Mouse (Mus musculus): ENCODE results near the gene Rem2. TPM values are rescaled to one million over a fixed set of nuclear protein-coding genes. Genes with fewer than 3 reads are reported as not detected.

Rem2 gene
- polyA plus RNA-seq, 1 experiment from 2014 or later, result 6.9 TPM

DNA sequence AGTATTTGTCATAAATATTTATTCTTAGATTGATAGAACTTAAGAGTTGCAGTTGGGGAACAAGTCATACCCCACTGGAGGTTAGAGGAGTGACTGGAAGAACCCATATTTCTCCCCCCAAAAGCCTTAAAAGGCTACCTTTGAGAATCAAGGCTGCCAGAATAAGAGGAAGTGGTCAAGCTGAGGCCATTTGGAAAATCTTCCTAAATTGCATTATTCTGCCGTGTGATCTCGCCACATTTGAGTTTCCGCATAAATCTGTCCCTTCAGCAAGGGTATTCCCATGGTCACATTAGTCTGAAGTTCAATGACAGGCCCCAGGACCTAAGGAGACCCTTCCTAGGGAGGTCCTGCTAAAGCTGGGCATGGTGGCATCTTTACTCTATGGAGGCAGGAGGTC lies 33.4 kb upstream of the Rem2 start:
- H3K9me3 ChIP-seq (ENCODE audit: control insufficient read depth, low read length), result no peaks in the 10 kb centered on the region
- no peak overlapping the region for H3K27ac ChIP-seq (ENCODE audit: low read depth, low read length)
- no peaks in the 10 kb centered on the region for H3K4me1 ChIP-seq (ENCODE audit: control insufficient read depth, insufficient read depth, low read length)
- WGBS, result 83% methylated on average over 3 of the region's 3 CpGs
- no peaks in the 10 kb centered on the region for H3K27me3 ChIP-seq (ENCODE audit: control insufficient read depth, insufficient read depth, low read length)
- H3K4me3 ChIP-seq (ENCODE audit: low read length), result no peak overlapping the region
- no peak for ATAC-seq (ENCODE audit: low FRiP score, low TSS enrichment)
- H3K9ac ChIP-seq (ENCODE audit: low read depth, low read length), result no peak overlapping the region
- no peak overlapping the region for H3K4me2 ChIP-seq (replicated peaks; ENCODE audit: low read depth, low read length)
- H3K36me3 ChIP-seq (ENCODE audit: control insufficient read depth, insufficient read depth, low read length), result peaks cover 42% of the 10 kb centered on the region

DNA sequence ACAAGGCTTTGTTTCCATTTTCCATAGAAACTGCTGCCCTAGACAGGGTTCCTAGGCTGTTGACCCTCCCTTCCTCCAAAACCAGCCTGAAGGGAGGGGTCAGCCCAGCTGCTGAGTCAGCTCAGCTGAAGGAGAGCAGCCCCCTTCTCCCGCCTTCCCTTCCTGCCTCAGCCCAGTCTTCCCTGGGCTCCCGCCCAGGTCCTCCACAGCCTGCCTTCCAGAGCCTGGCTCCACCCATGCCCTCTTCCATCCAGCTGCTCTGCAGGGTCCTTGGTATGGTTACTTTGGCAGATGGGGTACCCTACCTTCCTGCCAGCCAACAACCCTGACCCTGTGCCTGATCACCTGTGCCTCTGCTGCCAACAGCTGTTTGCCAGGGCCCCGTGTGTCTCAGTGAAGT lies 32.7 kb upstream of the Rem2 start:
- H3K27ac ChIP-seq (ENCODE audit: low read depth, low read length), result peak overlapping the region; percentile 44; the same call in 1 of the 2 replicates
- no peak overlapping the region for H3K4me3 ChIP-seq (ENCODE audit: low read length)
- no peak overlapping the region for H3K9ac ChIP-seq (ENCODE audit: low read depth, low read length)
- 25% methylated on average over 3 of the region's 3 CpGs for WGBS
- H3K9me3 ChIP-seq (ENCODE audit: control insufficient read depth, low read length), result no peaks in the 10 kb centered on the region
- H3K36me3 ChIP-seq (ENCODE audit: control insufficient read depth, insufficient read depth, low read length), result peaks cover 38% of the 10 kb centered on the region
- no peaks in the 10 kb centered on the region for H3K4me1 ChIP-seq (ENCODE audit: control insufficient read depth, insufficient read depth, low read length)
- H3K4me2 ChIP-seq (replicated peaks; ENCODE audit: low read depth, low read length), result no peak overlapping the region
- peak; percentile 76 for ATAC-seq (ENCODE audit: low FRiP score, low TSS enrichment)
- no peaks in the 10 kb centered on the region for H3K27me3 ChIP-seq (ENCODE audit: control insufficient read depth, insufficient read depth, low read length)

DNA sequence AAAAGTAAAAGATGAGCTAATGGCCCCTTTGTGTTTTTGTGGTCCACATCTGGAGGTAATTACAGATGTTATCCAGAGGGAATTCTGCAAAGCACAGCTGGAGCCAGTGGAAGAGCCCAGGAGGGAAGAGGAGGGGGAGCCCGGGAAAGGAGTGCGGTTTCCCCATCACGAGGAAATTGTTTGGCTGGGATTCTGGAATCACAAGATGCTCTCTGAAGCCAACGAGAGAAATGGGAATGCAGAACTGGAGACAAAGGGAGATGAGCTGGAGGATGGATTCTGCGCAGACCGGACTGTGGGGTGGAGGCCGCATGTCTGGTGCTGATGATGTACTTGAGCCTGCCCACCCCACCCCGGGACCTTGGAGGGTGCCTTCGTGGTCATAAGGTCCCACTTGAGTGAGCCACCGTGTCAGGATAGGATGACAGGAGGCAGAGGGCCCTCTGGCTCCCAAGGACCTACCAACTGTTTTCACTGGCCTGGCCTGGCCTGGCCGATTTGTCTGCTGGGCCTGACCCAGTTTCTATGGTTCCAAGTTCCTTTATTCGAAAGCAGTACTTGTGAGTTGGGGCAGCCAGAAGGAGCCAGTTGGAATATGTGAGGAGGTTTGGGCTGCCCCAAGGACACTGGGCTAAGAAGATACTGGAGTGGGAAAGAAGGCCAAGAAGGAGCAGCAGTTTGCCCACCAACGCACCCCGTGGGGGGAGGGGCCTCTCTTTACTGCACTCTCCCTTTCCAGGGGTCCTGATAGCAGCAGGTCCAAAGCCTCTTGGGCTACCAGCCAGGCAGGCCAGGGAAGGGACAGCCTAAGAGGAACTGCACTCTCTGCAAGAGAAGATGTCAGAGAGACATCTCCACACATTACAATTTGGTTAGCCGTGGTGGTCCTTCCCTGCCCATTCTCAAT lies 31.9 kb upstream of the Rem2 start:
- Histone ChIP-seq H3K4me1 (ENCODE audit: control insufficient read depth, insufficient read depth, low read length) (no peaks in the 10 kb centered on the region), H3K27me3 (ENCODE audit: control insufficient read depth, insufficient read depth, low read length) (no peaks in the 10 kb centered on the region), H3K4me2 (replicated peaks; ENCODE audit: low read depth, low read length) (no peak overlapping the region), H3K9me3 (ENCODE audit: control insufficient read depth, low read length) (no peaks in the 10 kb centered on the region), H3K9ac (ENCODE audit: low read depth, low read length) (no peak overlapping the region), H3K36me3 (ENCODE audit: control insufficient read depth, insufficient read depth, low read length) (peaks cover 30% of the 10 kb centered on the region), H3K4me3 (ENCODE audit: low read length) (no peak overlapping the region), H3K27ac (ENCODE audit: low read depth, low read length) (peak overlapping the region; percentile 44; the same call in 1 of the 2 replicates)
- no peak for ATAC-seq (ENCODE audit: low FRiP score, low TSS enrichment)
- WGBS, result 57% methylated on average over 15 of the region's 15 CpGs

- no peaks in the 10 kb centered on the region for H3K4me1 ChIP-seq (ENCODE audit: control insufficient read depth, insufficient read depth, low read length)
- ATAC-seq (ENCODE audit: low FRiP score, low TSS enrichment), result no peak
- H3K9ac ChIP-seq (ENCODE audit: low read depth, low read length), result no peak overlapping the region
- WGBS, result 69% methylated on average over 3 of the region's 3 CpGs
- no peak overlapping the region for H3K4me2 ChIP-seq (replicated peaks; ENCODE audit: low read depth, low read length)
- peaks cover 15% of the 10 kb centered on the region for H3K36me3 ChIP-seq (ENCODE audit: control insufficient read depth, insufficient read depth, low read length)
- no peak overlapping the region for H3K4me3 ChIP-seq (ENCODE audit: low read length)
- no peaks in the 10 kb centered on the region for H3K27me3 ChIP-seq (ENCODE audit: control insufficient read depth, insufficient read depth, low read length)
- no peak overlapping the region for H3K27ac ChIP-seq (ENCODE audit: low read depth, low read length)
- no peaks in the 10 kb centered on the region for H3K9me3 ChIP-seq (ENCODE audit: control insufficient read depth, low read length)
Measured at GRCm38 (mm10) chr14:54445476-54445875, 30.4 kb upstream of the Rem2 start.

DNA sequence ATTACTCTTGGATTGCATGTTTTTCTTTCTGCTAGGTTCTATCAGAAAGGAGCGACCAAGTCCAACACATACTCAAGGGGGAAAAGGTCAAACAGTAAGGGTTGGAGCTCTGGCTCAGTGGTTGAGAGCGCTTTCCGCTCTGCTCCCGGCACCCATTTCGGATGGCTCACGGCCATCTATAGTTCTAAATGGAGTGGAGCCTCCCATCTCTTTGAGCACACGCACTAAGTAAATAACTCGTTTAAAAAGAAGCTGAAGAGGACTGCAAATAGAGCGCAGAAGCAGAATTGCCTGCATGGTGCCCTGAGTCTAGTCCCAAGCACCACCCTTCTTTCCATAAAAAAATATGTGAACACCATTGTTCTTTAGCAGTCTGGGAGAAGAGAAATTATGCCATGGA lies 22.3 kb upstream of the Rem2 start:
- no peak overlapping the region for H3K27ac ChIP-seq (ENCODE audit: low read depth, low read length)
- H3K36me3 ChIP-seq (ENCODE audit: control insufficient read depth, insufficient read depth, low read length), result no peaks in the 10 kb centered on the region
- H3K27me3 ChIP-seq (ENCODE audit: control insufficient read depth, insufficient read depth, low read length), result no peaks in the 10 kb centered on the region
- no peak overlapping the region for H3K9ac ChIP-seq (ENCODE audit: low read depth, low read length)
- no peaks in the 10 kb centered on the region for H3K9me3 ChIP-seq (ENCODE audit: control insufficient read depth, low read length)
- no peak overlapping the region for H3K4me2 ChIP-seq (replicated peaks; ENCODE audit: low read depth, low read length)
- no peaks in the 10 kb centered on the region for H3K4me1 ChIP-seq (ENCODE audit: control insufficient read depth, insufficient read depth, low read length)
- H3K4me3 ChIP-seq (ENCODE audit: low read length), result no peak overlapping the region
- ATAC-seq (ENCODE audit: low FRiP score, low TSS enrichment), result no peak
- 88% methylated on average over 9 of the region's 9 CpGs for WGBS

- no peaks in the 10 kb centered on the region for H3K27me3 ChIP-seq (ENCODE audit: control insufficient read depth, insufficient read depth, low read length)
- H3K4me2 ChIP-seq (replicated peaks; ENCODE audit: low read depth, low read length), result no peak overlapping the region
- H3K4me1 ChIP-seq (ENCODE audit: control insufficient read depth, insufficient read depth, low read length), result no peaks in the 10 kb centered on the region
- no peak for ATAC-seq (ENCODE audit: low FRiP score, low TSS enrichment)
- no peaks in the 10 kb centered on the region for H3K9me3 ChIP-seq (ENCODE audit: control insufficient read depth, low read length)
- no peak overlapping the region for H3K9ac ChIP-seq (ENCODE audit: low read depth, low read length)
- H3K36me3 ChIP-seq (ENCODE audit: control insufficient read depth, insufficient read depth, low read length), result no peaks in the 10 kb centered on the region
- no peak overlapping the region for H3K27ac ChIP-seq (ENCODE audit: low read depth, low read length)
- WGBS, result 81% methylated on average over 11 of the region's 11 CpGs
- H3K4me3 ChIP-seq (ENCODE audit: low read length), result no peak overlapping the region
Measured at GRCm38 (mm10) chr14:54454669-54455528, 21.0 kb upstream of the Rem2 start.

- H3K4me2 ChIP-seq (replicated peaks; ENCODE audit: low read depth, low read length), result no peak overlapping the region
- no peaks in the 10 kb centered on the region for H3K4me1 ChIP-seq (ENCODE audit: control insufficient read depth, insufficient read depth, low read length)
- no peak overlapping the region for H3K27ac ChIP-seq (ENCODE audit: low read depth, low read length)
- WGBS, result 76% methylated on average over 14 of the region's 14 CpGs
- no peaks in the 10 kb centered on the region for H3K9me3 ChIP-seq (ENCODE audit: control insufficient read depth, low read length)
- H3K9ac ChIP-seq (ENCODE audit: low read depth, low read length), result no peak overlapping the region
- no peak overlapping the region for H3K4me3 ChIP-seq (ENCODE audit: low read length)
- no peaks in the 10 kb centered on the region for H3K27me3 ChIP-seq (ENCODE audit: control insufficient read depth, insufficient read depth, low read length)
- no peaks in the 10 kb centered on the region for H3K36me3 ChIP-seq (ENCODE audit: control insufficient read depth, insufficient read depth, low read length)
- ATAC-seq (ENCODE audit: low FRiP score, low TSS enrichment), result no peak
Measured at GRCm38 (mm10) chr14:54457907-54458569, 17.9 kb upstream of the Rem2 start.

- H3K4me3 ChIP-seq (ENCODE audit: low read length), result no peak overlapping the region
- WGBS, result 78% methylated on average over 4 of the region's 4 CpGs
- no peak overlapping the region for H3K4me2 ChIP-seq (replicated peaks; ENCODE audit: low read depth, low read length)
- no peaks in the 10 kb centered on the region for H3K4me1 ChIP-seq (ENCODE audit: control insufficient read depth, insufficient read depth, low read length)
- H3K36me3 ChIP-seq (ENCODE audit: control insufficient read depth, insufficient read depth, low read length), result peaks cover 10% of the 10 kb centered on the region; the same call in 1 of the 2 replicates
- no peaks in the 10 kb centered on the region for H3K9me3 ChIP-seq (ENCODE audit: control insufficient read depth, low read length)
- no peak for ATAC-seq (ENCODE audit: low FRiP score, low TSS enrichment)
- no peak overlapping the region for H3K9ac ChIP-seq (ENCODE audit: low read depth, low read length)
- H3K27ac ChIP-seq (ENCODE audit: low read depth, low read length), result no peak overlapping the region
- no peaks in the 10 kb centered on the region for H3K27me3 ChIP-seq (ENCODE audit: control insufficient read depth, insufficient read depth, low read length)
Measured at GRCm38 (mm10) chr14:54462146-54462545, 13.8 kb upstream of the Rem2 start.
